Mouse (Mus musculus) lung, adult 18-20 months (tissue): ENCODE measurements around the gene Raver2.
"Not testable (repeated sequence)": the region's sequence is repeated elsewhere in the genome, so short reads cannot be mapped to it uniquely, and the experiment has no call there.

ENCODE experiments used
- DNase-seq, 2 experiments: peaks; one replicate each; pipeline ENCODE4 v3.0.0; 2022; ENCODE audit warnings: mixed read lengths in 2 of 2

Raver2 gene

GRCm38 (mm10) chr4:101068786-101069153 lies at the start of gene Raver2:
Gene Raver2 (plus strand): TSS chr4:101068983.
- peak; percentile 27 to 50 for DNase-seq

GRCm38 (mm10) chr4:101020596-101020995 lies 48.2 kb upstream of the Raver2 start, which contains the start of gene Gm10577:
Gene Gm10577 (minus strand): TSS chr4:101020696.
- no peak for DNase-seq

GRCm38 (mm10) chr4:101026566-101026965 lies 42.2 kb upstream of the Raver2 start:
- no peak for DNase-seq

- no peak for DNase-seq
Measured at GRCm38 (mm10) chr4:101026995-101027394, 41.8 kb upstream of the Raver2 start.

GRCm38 (mm10) chr4:101027852-101028411 lies 40.9 kb upstream of the Raver2 start:
- no peak for DNase-seq

- no peak for DNase-seq
Measured at GRCm38 (mm10) chr4:101033047-101033446, 35.7 kb upstream of the Raver2 start.

- DNase-seq, result no peak
Measured at GRCm38 (mm10) chr4:101035131-101035530, 33.7 kb upstream of the Raver2 start.

- DNase-seq, result no peak
Measured at GRCm38 (mm10) chr4:101037156-101037555, 31.6 kb upstream of the Raver2 start.

GRCm38 (mm10) chr4:101043691-101044090 lies 25.1 kb upstream of the Raver2 start:
- peak; percentile 26 to 46 for DNase-seq

GRCm38 (mm10) chr4:101044149-101044548 lies 24.6 kb upstream of the Raver2 start:
- no peak for DNase-seq

- DNase-seq, result peak in 1 of 2 experiments; percentile 21
Measured at GRCm38 (mm10) chr4:101046576-101046975, 22.2 kb upstream of the Raver2 start.

- peak; percentile 11 to 41 for DNase-seq
Measured at GRCm38 (mm10) chr4:101062146-101062545, 6.6 kb upstream of the Raver2 start.

GRCm38 (mm10) chr4:101066401-101066800 lies 2.4 kb upstream of the Raver2 start:
- no peak for DNase-seq

- peak in 1 of 2 experiments; percentile 24 for DNase-seq
Measured at GRCm38 (mm10) chr4:101069154-101069971, 580 bp downstream of the Raver2 start.

GRCm38 (mm10) chr4:101071570-101071969 lies 2.8 kb downstream of the Raver2 start:
- no peak for DNase-seq

GRCm38 (mm10) chr4:101076425-101076824 lies 7.6 kb downstream of the Raver2 start:
- no peak for DNase-seq

GRCm38 (mm10) chr4:101080016-101080415 lies 11.2 kb downstream of the Raver2 start:
- DNase-seq, result no peak

GRCm38 (mm10) chr4:101082176-101082888 lies 13.5 kb downstream of the Raver2 start:
- DNase-seq, result no peak

GRCm38 (mm10) chr4:101084863-101085262 lies 16.1 kb downstream of the Raver2 start:
- no peak for DNase-seq

GRCm38 (mm10) chr4:101086040-101086439 lies 17.3 kb downstream of the Raver2 start:
- DNase-seq, result no peak

GRCm38 (mm10) chr4:101087721-101088120 lies 18.9 kb downstream of the Raver2 start:
- DNase-seq, result peak in 1 of 2 experiments; percentile 7

- not testable (repeated sequence) for DNase-seq
Measured at GRCm38 (mm10) chr4:101090630-101091029, 21.8 kb downstream of the Raver2 start.

GRCm38 (mm10) chr4:101093292-101093691 lies 24.5 kb downstream of the Raver2 start:
- DNase-seq, result no peak

GRCm38 (mm10) chr4:101107122-101107521 lies 38.3 kb downstream of the Raver2 start:
- no peak for DNase-seq
